Comparison of ENCODE assay signal across 1 mouse cellular context in the genomic region with DNA sequence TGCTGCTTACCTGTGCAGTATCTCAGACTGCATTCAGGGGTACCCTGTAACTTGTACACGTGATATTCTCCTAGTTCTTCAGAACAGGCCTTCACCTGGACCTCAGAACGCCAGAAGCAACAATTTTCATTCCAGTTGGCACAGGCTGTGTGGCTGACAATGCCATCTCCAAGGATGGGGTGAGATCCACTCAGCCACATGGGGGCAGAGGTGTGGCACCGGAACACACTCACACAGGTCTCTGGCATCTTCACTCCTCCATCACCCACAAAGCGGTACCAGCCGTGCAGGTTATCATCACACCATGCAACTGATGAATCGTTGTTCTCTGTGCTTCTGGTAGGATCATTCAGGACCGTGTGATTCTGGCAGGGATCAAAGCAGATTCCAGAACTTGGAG.
TF ChIP-seq lines count a peak whose summit lies in the region.

No protein-coding gene starts in this region.

TF ChIP-seq in CH12.LX, 34 proteins besides CTCF, POLR2A, EP300 and RAD21 (continued from another document):
- TF ChIP-seq PAX5 (IDR thresholded peaks at IDR 0.05; ENCODE audit: low read length), result no peak
- TF ChIP-seq MAZ (IDR thresholded peaks at IDR 0.05; ENCODE audit: low read depth, low read length), result no peak
- no peak for TF ChIP-seq NELFE (IDR thresholded peaks at IDR 0.05; ENCODE audit: low read depth, low read length)
- TF ChIP-seq MEF2A (IDR thresholded peaks at IDR 0.05; ENCODE audit: borderline replicate concordance, low read depth, low read length), result no peak
- TF ChIP-seq NRF1 (IDR thresholded peaks at IDR 0.05; ENCODE audit: low read depth, low read length), result no peak
